Mouse (Mus musculus) left cerebral cortex, adult 18-20 months (tissue): Measurements from ENCODE around the gene Smpdl3a. TPM values are rescaled to one million over a fixed set of nuclear protein-coding genes. Genes with fewer than 3 reads are reported as not detected.

Source experiments
- DNase-seq, 2 experiments: peaks; one replicate each; pipeline ENCODE4 v3.0.0; 2021 to 2022; ENCODE audit warnings: low spot score in 2 of 2, mixed read lengths in 1 of 2
- total RNA-seq, 2 experiments: library from RNA; stranded (reverse); gene quantifications; 2 replicates each; pipeline ENCODE4 v1.2.3; 2021

Gene Smpdl3a
- total RNA-seq, 2 experiments from 2014 or later, result 24.9 to 25.2 TPM

GRCm38 (mm10) chr10:57815869-57816268 lies 21.7 kb downstream of the Smpdl3a start:
- no peak for DNase-seq

GRCm38 (mm10) chr10:57819209-57819608 lies 25.1 kb downstream of the Smpdl3a start:
- no peak for DNase-seq

- DNase-seq, result peak in 1 of 2 experiments; percentile 24
Measured at GRCm38 (mm10) chr10:57822473-57822872, 28.3 kb downstream of the Smpdl3a start.

GRCm38 (mm10) chr10:57828649-57829048 lies 34.5 kb downstream of the Smpdl3a start:
- no peak for DNase-seq

GRCm38 (mm10) chr10:57829621-57830020 lies 35.5 kb downstream of the Smpdl3a start:
- no peak for DNase-seq

- DNase-seq, result no peak
Measured at GRCm38 (mm10) chr10:57835094-57835493, 41.0 kb downstream of the Smpdl3a start.

GRCm38 (mm10) chr10:57835982-57836381 lies 41.8 kb downstream of the Smpdl3a start:
- DNase-seq, result no peak

GRCm38 (mm10) chr10:57841638-57842509 lies 47.7 kb downstream of the Smpdl3a start:
- DNase-seq, result peak; percentile 48 to 60

- DNase-seq, result peak in 1 of 2 experiments; percentile 11
Measured at GRCm38 (mm10) chr10:57847916-57848682, 54.0 kb downstream of the Smpdl3a start.

Other genes with a start within 250 kb of the Smpdl3a start
- gene Pkib, start 162.4 kb upstream of the Smpdl3a start, total RNA-seq, result 10 to 100 TPM; 15.7 to 16.7 TPM
- gene Fabp7, start 9.5 kb upstream of the Smpdl3a start, total RNA-seq, result 10 to 100 TPM; 45.3 to 56.9 TPM